Mouse (Mus musculus) granulocyte monocyte progenitor cell, adult 5-6 weeks (primary cell): ENCODE data around the gene Nxpe3. TPM values are rescaled to one million over a fixed set of nuclear protein-coding genes. Genes with fewer than 3 reads are reported as not detected.
A peak's percentile ranks its signal among the peaks of the same experiment; 100 is the strongest.
"Not testable (repeated sequence)": the region's sequence is repeated elsewhere in the genome, so short reads cannot be mapped to it uniquely, and the experiment has no call there.

Experiments
- ATAC-seq: replicated peaks from 2 replicates; pipeline ENCODE4 v1.8.0; 2016; ENCODE audit warnings: mild to moderate bottlenecking, moderate TSS enrichment, inconsistent platforms; ENCODE audit not compliant: poor library complexity, severe bottlenecking
- total RNA-seq, 2 experiments: library from RNA; stranded (forward) in 1 of 2; stranded (reverse) in 1 of 2; fragments of 200-712, 200-1000 nt in 1 of 2; fragments of >200 nt in 1 of 2; fragmentation: Nextera tagmentation in 1 of 2; gene quantifications; 2 replicates each; pipeline ENCODE4 v1.2.3; 2014 to 2017

The Nxpe3 gene
- total RNA-seq, 2 experiments from 2014 or later: 4.2 to 4.9 TPM

- ATAC-seq: no peak
These were observed 3.7 kb downstream of the Nxpe3 start for GRCm38 (mm10) chr16:55891346-55891745.

GRCm38 (mm10) chr16:55890346-55891136 is 4.5 kb downstream of the Nxpe3 start:
- ATAC-seq: no peak

- no peak for ATAC-seq
These were observed 5.6 kb downstream of the Nxpe3 start for GRCm38 (mm10) chr16:55889451-55889850.

- no peak for ATAC-seq
These were observed 6.5 kb downstream of the Nxpe3 start for GRCm38 (mm10) chr16:55888584-55888960.

GRCm38 (mm10) chr16:55887814-55888583 is 7.1 kb downstream of the Nxpe3 start:
- peak; percentile 89 for ATAC-seq

- no peak for ATAC-seq
These were observed 10.8 kb downstream of the Nxpe3 start for GRCm38 (mm10) chr16:55884246-55884645.

- ATAC-seq: no peak
These were observed 19.1 kb downstream of the Nxpe3 start for GRCm38 (mm10) chr16:55876025-55876424.

- ATAC-seq: no peak
These were observed 31.3 kb downstream of the Nxpe3 start for GRCm38 (mm10) chr16:55863832-55864231.

GRCm38 (mm10) chr16:55863149-55863815 is 31.8 kb downstream of the Nxpe3 start:
- peak; percentile 98 for ATAC-seq

GRCm38 (mm10) chr16:55861104-55861503 is 34.0 kb downstream of the Nxpe3 start:
- no peak for ATAC-seq

GRCm38 (mm10) chr16:55859421-55859820 is 35.7 kb downstream of the Nxpe3 start:
- not testable (repeated sequence) for ATAC-seq

- ATAC-seq: peak; percentile 84
These were observed 36.6 kb downstream of the Nxpe3 start for GRCm38 (mm10) chr16:55858465-55858864.

GRCm38 (mm10) chr16:55852943-55853727 is 42.0 kb downstream of the Nxpe3 start:
- ATAC-seq: peak; percentile 84

- no peak for ATAC-seq
These were observed 42.6 kb downstream of the Nxpe3 start for GRCm38 (mm10) chr16:55852515-55852914.

- no peak for ATAC-seq
These were observed 44.6 kb downstream of the Nxpe3 start for GRCm38 (mm10) chr16:55850485-55850884.

GRCm38 (mm10) chr16:55847679-55848078 is 47.4 kb downstream of the Nxpe3 start:
- no peak for ATAC-seq

GRCm38 (mm10) chr16:55844847-55845246 is 50.2 kb downstream of the Nxpe3 start:
- ATAC-seq: no peak

- no peak for ATAC-seq
These were observed 51.2 kb downstream of the Nxpe3 start for GRCm38 (mm10) chr16:55843919-55844318.

- ATAC-seq: no peak
These were observed 52.0 kb downstream of the Nxpe3 start for GRCm38 (mm10) chr16:55843134-55843533.

GRCm38 (mm10) chr16:55841506-55841905 is 53.6 kb downstream of the Nxpe3 start:
- ATAC-seq: no peak
